Mouse (Mus musculus) adrenal gland, postnatal 14 days (tissue): ENCODE results near the gene Ptprd. TPM values are rescaled to one million over a fixed set of nuclear protein-coding genes. Genes with fewer than 3 reads are reported as not detected.
A peak's percentile ranks its signal among the peaks of the same experiment; 100 is the strongest.
"Not testable (repeated sequence)": the region's sequence is repeated elsewhere in the genome, so short reads cannot be mapped to it uniquely, and the experiment has no call there.

Experiments used
- DNase-seq: peaks from one replicate; pipeline ENCODE4 v3.0.0; 2021; ENCODE audit warnings: mixed read lengths
- total RNA-seq: library from RNA; stranded (reverse); gene quantifications from 2 replicates; pipeline ENCODE4 v1.2.3, GENCODE M21; 2021

Gene Ptprd
- total RNA-seq, 1 experiment from 2014 or later, result 101 TPM

DNA sequence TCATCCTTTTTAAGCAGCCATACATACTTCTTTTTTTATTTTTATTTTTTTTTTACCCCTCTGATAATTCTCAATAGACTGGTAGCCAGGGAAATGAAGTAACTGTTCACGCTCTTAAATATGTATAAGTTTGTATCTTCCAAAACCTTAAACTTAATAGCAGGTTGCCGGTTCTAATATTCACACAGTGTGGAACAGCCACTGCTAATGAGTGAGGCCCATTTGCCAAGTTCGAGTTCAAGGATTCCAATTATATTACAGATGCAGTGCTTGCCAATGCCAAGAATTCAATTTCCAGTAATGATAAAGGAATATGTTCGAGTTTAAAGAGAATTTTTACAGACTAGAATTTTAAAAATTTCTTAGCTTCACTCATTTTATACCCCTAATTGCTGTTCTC, 322.3 kb downstream of the Ptprd start:
- no peak for DNase-seq

DNA sequence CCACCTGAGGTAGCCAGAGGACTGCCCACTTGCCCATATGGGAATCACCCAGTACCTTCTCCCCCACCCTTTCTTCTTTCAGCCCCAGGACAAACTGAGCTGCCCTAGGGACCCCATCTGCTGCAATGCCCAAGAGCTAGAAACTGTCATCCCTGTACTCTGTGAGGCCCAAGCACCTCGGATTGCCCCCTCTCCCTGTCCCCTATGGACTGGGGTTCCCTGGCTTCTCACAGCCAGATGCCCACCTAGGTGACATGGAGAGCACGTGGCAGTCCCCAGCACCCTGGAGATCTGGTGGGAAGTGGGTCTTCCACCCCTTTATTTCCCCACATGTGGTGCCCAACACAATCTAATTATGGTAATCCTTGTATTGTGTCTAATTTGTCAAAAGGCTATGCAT, 331.5 kb downstream of the Ptprd start:
- DNase-seq, result no peak

DNA sequence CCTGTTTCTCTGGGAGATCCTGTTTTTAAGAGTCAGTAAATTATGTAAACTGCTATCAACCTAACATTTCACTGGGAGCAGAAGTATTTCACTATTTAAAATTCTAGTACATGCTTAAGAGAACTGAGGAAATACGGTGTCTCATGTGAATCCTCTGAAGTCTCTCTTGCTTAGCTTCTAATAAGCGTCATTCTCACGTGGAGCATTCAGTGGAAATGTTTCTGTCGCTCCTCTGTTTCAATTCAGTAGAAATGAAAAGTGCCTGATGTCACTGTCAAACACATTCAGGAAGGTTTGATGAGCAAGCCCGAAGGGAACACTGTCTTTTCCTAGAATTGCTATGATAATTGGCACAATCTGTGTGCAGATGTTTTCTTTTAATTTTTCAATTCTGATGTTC, 350.5 kb downstream of the Ptprd start:
- no peak for DNase-seq

DNA sequence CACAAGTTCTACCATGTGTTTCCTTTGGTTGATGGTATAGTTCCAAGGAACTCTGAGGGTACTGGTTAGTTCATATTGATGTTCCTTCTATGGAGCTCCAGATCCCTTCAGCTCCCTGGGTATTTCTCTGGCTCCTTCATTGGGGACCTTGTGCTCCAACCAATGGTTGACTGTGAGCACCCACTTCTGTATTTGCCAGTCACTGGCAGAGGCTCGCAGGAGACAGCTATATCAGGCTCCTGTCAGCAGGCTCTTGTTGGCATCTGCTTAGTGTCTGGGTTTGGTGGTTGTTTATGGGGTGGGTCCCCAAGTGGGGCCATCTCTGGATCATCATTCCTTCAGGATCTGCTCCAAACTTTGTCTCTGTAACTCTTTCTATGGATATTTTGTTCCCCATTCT, 414.4 kb downstream of the Ptprd start:
- not testable (repeated sequence) for DNase-seq

DNA sequence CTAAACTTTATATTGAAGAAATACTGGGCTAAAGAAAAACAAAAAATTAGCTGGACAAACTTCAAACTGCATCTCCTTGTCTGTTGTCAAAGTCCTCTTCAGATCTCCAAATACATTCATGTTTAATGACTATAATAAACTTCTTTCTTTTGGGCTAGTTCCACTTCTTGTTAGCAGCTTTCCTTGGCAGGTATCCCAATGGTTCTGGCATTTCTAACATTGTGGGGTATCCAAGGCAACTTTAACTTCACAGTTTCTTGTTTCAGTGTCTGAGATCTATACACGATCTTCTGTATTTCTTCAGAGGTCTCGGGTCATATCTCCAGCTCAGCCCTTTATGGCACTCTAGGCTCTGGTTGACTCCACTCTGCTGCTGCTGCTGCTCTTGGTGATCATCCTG, 434.5 kb downstream of the Ptprd start:
- DNase-seq, result no peak

DNA sequence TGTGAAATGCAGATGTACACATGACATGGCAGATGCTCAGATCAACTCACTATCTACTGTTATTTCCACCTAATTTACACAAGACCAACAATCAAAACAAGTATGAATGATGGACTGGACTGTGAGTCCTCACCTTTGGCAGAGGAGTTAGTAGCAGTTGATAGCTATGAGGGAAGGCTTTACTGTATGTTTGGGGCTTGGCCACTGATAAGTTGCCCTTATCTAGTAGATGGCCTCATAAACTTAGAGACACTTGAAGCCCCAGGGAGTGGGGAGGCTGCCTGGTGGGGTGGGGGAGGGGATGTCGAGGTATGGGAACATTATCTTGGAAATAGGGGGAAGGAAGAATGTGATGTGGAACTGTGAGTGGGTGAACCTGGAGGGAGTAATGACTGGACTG, 448.0 kb downstream of the Ptprd start:
- DNase-seq, result no peak

DNA sequence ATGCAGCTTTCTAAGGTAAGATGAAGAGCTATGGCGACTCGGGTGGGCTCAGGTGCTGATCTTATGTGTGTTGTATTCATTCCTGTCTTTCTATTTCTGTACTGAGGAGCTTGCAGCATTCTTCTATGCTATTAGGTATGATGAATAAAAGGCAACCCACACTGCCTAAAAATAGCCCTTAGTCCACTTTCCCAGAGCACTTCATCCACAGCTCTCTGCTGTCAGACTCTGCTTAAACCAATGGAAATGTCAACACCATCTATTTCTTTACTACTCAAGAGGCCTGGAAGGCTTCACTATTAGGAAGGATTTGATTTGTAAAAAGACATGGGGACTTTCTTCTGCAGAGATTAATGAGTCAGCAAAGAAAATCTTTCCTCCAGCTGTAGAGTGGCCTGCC, 468.4 kb downstream of the Ptprd start:
- no peak for DNase-seq

DNA sequence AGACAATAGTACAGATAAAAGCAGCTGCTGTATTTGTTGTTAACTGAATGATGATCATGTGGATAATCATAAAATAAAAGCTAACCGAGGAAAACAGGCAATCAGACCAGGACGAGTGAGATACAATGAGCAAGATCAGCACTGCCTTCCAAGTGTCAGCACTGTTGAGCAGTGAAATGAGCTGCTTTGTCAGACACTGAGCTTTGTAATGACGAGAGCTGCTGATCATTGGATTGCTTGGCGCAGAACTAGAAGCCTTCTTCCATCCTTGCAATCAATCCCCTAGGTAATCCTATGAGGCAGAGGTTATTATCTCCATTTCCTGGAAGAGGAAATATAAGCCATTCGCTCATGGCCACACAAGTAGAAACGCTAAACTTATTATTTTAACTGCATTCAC, 489.9 kb downstream of the Ptprd start:
- no peak for DNase-seq

DNA sequence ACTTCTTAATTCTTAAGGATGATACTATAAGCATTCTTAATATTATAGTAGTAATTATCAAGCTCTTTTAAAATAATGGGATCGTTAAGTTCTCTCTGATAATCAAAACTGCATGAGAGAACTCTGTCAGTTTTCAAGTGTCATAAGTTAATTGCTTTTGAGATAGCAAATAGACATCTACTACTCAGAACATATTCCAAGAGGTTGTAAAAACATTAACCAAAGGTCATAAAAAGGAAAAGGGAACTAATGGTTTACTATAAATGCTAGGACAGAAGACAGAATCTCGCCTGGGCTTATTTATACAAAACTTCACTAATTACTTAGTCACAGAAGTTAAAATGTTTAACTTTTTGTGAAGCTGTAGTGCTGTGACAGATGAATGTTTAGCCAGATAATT, 494.0 kb downstream of the Ptprd start:
- DNase-seq, result no peak

DNA sequence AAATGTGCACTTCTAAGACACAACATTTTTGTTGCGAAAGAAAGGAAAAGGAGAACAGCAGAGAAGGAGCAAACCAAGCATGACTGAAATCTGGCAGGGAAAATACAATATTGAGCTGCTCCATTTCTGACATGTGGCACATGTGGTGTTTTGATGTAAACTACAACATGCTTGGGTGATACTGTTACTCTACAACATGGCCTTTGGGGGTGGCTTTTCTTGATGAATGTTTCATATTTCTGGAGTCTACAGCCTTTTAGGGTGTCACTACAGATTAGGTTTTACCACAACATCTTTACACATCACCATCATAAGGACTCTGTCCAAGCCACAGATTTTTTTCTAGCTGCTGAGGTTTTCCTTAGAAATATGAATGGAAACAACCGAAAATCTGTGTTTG, 501.5 kb downstream of the Ptprd start:
- DNase-seq, result no peak

DNA sequence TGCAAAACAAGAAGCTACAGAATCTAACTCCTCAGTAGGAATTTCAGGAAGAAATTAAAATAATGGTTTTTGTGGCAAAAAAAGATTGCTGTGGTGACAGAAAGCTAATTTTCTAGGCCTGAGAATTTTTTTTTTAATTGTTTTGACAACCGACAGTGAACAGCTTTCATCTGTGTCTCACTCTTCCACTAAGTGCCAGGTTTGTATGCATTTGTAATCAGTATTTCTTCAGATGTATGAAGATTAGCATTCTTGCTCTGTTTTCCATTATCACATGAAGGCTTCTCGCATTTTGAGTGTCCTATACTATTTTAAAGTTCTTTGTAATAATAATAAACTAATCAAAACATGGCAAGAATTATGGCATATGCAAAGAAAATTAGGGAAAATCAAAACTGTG, 513.5 kb downstream of the Ptprd start:
- DNase-seq, result no peak

DNA sequence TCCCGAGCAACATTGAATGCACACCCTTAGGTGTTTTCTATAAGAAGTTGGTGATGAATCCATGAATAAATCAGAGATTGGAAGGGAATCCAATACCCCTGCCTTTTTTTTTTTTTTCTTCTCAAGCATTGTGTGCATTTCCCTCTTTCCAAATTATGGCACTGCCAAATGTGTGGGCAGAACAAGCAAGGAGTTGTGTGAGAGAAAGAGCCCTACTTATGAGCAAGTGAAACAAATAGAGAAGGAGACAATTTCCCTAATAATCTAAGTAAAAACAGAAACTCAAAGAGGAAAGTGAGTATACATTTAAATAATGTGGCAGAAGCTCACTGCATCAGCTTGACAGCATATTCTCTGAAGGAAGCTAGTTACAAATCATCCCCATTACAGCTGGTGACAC, 536.0 kb downstream of the Ptprd start:
- no peak for DNase-seq

DNA sequence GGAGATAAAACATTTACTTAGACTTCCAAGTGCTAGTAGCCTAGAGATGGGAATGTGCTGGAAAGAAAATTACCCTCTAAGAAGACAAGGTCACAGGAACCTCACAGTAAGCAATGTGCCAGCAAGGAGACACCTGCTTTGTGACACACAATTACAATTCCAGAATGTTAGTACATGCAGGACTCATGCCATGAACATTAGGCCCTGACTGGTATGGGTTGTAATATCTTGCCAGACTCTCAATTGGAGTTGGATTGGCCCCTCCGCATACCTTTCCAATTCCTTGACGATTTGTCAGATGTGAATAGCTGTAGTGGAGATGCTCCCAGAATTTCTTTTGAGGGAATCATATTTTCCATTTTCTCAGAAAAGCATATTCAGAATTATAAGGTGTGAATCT, 547.0 kb downstream of the Ptprd start:
- DNase-seq, result no peak

DNA sequence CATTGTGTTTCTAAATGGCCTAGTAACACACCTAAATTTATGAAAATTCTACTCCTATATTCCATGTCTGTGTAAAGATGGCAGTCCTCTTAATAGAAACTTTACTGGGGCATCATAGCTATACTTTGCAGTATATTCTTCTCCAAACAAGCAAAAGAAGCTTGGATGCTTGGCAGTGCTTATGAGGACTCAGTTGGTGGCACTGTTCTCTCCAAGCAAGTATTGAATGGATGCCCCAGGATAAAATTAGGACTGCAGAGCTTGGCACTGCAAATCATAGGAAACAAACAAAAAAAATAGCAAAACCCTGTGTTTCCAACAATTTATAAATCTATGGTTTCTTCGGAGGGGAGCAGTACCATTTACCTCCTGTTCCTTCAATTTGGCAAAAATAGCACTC, 549.5 kb downstream of the Ptprd start:
- no peak for DNase-seq

DNA sequence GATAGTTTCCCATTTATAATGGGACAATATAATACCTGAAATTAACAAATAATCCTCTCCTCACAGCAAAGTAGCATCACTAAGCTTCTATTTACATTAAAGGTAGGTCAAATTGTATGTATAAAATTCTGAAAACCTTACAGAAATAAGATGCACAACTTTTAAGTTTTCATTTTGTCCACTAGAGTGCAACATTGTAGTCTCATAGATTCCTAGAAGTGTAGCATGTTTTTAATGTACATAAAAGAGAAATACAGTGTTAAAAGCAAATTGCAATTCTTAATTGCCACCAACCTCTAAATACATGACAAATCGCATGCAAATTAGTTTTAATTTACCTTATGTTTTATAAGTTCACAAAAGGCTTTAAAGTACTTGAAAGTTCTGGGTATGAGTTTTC, 556.1 kb downstream of the Ptprd start:
- no peak for DNase-seq

DNA sequence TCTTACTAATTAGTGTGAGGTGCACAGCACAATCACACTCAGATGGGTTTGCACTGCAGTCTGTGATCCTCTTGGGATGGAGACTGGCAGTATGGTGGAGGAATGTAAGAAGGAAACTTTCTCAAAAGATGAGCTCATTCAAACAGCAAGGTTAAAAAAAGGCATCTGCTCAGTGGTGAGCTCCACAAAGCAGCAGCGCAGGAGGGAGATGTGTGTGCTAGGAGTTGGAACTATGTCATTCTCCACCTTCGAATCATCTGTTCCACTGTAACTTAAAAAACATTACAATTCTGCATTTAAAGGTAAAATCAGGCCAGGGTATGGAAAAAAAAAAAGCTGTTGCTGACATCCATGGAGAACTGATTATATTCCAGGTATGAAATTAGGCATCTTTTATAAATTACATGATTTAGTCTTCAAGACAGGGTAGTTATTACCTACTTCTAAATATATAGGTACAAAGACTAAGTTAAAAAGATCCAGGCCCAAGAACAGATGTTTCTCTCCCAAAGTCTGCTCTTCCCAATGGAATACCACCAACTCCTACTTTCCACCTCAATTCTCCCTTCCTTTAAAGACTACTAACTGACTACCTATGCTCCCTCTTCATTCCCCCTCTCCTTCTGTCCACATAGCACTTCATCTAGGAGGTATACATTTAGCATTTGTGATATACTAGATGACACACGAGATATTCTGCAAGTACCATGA, 562.0 kb downstream of the Ptprd start:
- DNase-seq, result no peak

DNA sequence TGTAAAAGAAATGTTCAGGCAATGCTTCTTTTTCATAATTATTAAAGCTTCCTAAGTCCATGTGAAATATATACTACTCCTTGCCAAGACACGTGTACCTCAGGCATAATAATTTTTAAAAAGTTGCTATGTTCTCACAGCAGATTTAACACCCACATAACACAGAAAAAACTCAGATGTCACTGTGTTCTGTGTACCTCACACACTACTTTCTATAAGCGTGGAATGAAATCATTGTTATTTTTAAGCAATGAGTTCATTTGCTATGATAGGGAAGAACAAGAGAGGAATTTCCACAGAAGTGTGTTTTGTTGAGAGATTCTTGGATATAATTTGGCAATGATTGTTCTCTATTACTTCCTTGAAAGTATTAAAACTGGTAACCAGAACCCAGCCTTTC, 562.9 kb downstream of the Ptprd start:
- DNase-seq, result no peak

DNA sequence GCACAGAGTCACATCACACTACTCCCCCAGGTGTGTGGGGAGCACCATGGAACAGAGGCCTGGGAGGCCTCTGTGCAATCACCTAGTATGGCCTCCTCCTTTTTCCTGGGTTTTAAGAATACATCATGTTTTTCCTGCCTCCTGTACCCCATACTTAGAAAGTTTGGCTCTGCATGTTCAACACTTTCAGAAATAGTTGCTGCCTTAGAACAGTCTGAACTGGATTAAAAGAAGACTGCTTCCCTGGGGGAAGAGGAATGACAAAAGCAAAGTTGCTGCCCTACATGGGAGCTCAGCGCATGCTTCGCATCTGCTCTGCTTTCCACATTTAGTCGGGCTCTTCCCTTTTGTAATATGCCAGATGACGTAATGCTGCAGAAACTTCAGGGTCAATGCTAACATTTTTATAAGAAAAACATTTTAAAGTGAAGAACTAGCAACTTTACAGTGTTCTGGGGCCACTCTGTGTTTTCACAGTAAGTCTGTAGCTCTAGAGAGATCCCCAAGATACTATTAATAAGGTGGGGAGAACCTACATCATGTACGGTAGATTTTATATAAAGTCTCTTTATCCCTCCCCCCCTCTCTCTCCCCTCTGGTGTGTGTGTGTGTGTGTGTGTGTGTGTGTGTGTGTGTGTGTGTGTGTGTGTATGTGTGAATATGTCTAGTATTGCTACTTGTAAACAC, 564.2 kb downstream of the Ptprd start:
- DNase-seq, result peak; percentile 8

DNA sequence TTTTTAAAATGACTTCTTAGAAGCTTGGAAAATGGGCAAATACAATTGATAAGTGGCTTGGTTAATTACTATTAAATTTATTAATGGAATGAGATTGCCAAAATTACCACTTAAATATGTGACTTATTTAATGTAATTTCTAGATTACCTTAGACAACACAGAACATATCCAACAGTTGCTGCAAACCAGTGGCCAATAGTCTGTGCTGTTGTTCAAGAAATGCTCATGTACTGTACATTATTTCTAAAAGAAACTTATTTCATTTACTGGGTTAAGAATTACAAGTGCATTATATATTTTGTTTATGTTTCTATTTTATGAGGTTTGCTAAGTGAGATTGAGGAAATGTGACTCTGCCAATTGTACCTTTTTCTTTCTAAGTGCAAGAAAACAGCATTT, 567.3 kb downstream of the Ptprd start:
- peak; percentile 10 for DNase-seq

DNA sequence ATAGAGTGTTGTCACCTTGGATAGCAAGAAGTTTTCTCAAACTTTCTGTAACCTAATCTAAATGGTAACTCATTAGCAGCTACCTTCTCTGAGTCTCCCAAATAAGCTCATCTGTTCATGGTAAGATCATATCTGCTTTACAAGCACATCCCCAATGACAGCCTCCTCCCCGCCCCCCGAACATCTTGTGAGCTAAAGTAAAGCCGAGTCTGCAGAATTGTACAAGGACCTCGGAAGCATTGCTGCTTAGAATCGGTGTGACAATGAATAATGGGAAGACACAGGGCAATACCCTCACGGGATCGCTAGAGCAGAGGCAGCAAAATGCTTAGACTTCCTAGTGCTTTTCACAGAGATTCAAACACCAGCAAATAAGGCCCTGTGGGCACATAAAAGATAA, 571.7 kb downstream of the Ptprd start:
- no peak for DNase-seq

DNA sequence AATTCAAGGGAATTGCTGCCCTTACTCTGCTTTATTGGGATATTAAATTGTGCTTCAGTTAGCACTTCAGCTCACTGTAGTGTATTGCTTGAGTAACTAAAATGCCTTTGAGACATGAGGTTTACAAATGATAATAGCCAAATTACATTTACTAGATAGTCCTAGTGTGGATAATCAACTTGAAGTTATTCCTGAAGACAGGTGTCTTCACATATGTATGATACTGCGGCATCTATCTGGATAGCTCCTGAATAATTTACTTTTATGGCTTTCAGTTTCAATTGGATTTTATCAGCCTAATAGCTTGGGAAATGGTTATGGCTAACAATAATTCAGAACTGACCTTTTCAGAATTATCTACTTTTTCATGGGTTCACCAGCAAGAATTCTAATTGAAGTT, 598.6 kb downstream of the Ptprd start:
- no peak for DNase-seq

DNA sequence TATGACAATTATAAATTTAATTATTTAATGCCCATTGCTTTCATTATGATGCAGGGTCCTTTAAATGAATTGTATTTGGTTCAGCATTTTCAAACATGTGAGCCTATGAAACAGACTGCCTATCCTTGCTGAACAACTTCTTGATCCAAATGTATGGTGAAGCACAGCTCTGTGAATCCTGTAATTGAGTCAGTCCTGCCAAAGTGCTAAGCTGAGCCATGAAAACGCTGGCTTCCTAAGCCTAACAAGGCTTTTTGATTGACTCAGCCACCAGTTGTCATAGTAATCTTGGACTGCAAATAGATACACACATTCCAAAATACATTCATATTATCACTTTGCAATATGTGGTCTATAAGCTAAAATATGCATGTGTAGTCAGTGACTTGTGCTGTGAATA, 625.1 kb downstream of the Ptprd start:
- DNase-seq, result no peak

DNA sequence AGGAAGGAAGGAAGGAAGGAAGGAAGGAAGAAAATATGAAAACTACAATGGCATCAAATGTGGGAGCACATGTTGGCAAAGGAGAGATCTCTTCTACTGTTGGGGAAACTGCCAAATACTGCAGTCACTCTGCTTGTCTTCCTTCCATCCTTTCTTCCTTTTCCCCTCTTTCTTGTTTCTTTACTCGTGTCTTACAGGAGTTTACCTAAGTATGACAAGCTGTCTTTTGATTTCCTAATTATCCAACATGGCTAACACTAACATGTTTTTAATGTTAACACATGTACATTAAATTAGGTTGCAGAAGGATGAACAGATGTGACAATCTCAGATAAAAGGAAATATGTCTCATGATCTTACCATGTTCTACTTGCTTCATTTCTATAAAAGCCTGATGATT, 625.5 kb downstream of the Ptprd start:
- DNase-seq, result no peak

DNA sequence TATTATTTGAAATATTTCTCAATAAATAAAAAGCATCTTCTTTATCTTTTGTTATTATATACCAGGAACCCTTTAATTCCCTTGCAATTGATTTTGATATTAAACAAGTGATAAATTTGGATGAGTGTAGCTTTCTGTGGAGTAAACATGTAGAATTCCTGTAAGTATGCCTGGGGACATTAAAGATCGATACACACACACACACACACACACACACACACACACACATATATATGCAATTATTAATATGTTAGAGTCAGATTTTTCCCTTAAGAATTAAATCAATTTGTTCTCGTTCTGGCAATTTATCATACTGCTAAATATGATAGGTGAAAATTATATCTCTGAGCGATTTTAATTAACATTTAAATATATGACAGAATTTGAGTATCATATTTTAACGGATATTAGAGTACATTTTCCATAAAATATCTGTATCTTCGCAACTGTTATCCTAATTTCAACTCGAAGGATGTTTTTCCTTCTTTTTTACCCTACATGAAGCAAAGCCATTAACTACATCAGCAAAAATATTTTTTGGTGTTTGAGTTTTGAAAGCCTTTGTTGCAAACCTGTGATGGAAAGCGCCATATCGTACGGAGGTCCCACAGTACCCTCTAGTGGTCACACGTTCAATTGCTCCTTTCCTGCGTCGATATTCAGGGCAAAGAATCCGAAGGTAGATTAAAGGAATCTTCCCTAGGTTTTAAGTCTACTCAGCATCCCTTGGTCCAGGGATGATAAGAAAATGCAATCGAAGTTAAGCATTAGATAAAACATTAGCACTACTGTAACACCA, 653.2 kb downstream of the Ptprd start:
- DNase-seq, result peak; percentile 39
